Mouse (Mus musculus): ENCODE data around the gene Trp53. TPM values are rescaled to one million over a fixed set of nuclear protein-coding genes. Genes with fewer than 3 reads are reported as not detected.
"Not testable (repeated sequence)": the region's sequence is repeated elsewhere in the genome, so short reads cannot be mapped to it uniquely, and the experiment has no call there.

Gene Trp53
- 103 and 109 TPM in 2 replicates for polyA plus RNA-seq (2015; fragmentation: Nextera tagmentation; extraction: Ambion mirVana)

- WGBS, result 0% methylated on average over 13 of the region's 13 CpGs
- Histone ChIP-seq H3K4me2 (ENCODE audit: low read length) (peak within 1 kb of the TSS; percentile 88), H3K4me1 (replicated peaks; ENCODE audit: control insufficient read depth, insufficient read depth, low read length) (peaks cover 36% of the 10 kb centered on the region), H3K36me3 (ENCODE audit: control insufficient read depth, insufficient read depth) (no peaks in the 10 kb centered on the region), H3K27me3 (replicated peaks; ENCODE audit: control insufficient read depth, insufficient read depth, low read length) (no peaks in the 10 kb centered on the region), H3K9me3 (ENCODE audit: control insufficient read depth, low read length) (no peaks in the 10 kb centered on the region), H3K27ac (ENCODE audit: low read length) (peak within 1 kb of the TSS; percentile 94), H3K4me3 (replicated peaks; ENCODE audit: low read length) (peak within 1 kb of the TSS; percentile 81), H3K9ac (replicated peaks; ENCODE audit: low read depth, low read length) (peak within 1 kb of the TSS; percentile 81)
- peak; percentile 65 for ATAC-seq
These were observed at the start of gene Trp53, which contains the start of gene Wrap53 for GRCm38 (mm10) chr11:69580091-69580514. Gene Trp53 (plus strand): TSS chr11:69580359. Gene Wrap53 (minus strand): TSS chr11:69580255.

- not testable (repeated sequence) for H3K4me2 ChIP-seq (ENCODE audit: low read length); ATAC-seq
These were observed 49.4 kb upstream of the Trp53 start for GRCm38 (mm10) chr11:69530755-69531154.

DNA sequence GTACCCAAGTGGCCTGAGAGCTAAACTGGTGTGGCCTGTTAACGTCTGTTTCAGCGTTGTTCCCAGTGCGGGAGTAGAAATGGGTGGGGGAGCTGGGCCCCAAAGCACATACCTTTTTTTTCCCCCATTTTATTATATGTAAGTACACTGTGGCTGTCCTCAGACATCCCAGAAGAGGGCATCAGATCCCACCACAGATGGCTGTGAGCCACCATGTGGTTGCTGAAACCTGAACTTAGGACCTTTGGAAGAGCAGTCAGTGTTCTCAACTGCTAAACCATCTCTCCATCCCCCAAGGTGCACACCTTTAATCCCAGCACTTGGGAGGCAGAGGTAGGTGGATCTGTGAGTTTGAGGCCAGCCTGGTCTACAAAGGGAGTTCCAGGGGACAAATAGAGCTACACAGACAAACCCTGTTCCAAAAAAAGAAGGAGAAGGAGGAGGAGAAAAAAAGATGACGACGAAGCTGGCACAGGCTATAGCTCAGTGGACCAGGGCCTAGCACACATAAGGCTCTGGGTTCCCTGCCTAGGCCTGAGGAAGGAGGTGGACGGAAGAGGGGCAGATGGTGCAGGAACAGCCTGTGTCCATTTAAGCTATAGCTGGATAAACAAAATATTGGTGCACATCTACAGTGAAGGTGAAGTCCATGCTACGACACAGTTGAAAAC, 47.5 kb upstream of the Trp53 start:
- peaks cover 5% of the 10 kb centered on the region for H3K4me1 ChIP-seq (replicated peaks; ENCODE audit: control insufficient read depth, insufficient read depth, low read length)
- WGBS, result 80% methylated on average over 7 of the region's 7 CpGs

More at GRCm38 (mm10) chr11:69530755-69531154, 49.4 kb upstream of the Trp53 start:
- H3K27ac ChIP-seq (ENCODE audit: low read length); H3K9me3 ChIP-seq (ENCODE audit: control insufficient read depth, low read length); H3K4me3 ChIP-seq (replicated peaks; ENCODE audit: low read length); H3K36me3 ChIP-seq (ENCODE audit: control insufficient read depth, insufficient read depth); H3K27me3 ChIP-seq (replicated peaks; ENCODE audit: control insufficient read depth, insufficient read depth, low read length); H3K9ac ChIP-seq (replicated peaks; ENCODE audit: low read depth, low read length): not testable (repeated sequence)
- WGBS, result 90% methylated on average over 6 of the region's 6 CpGs
- peaks cover 23% of the 10 kb centered on the region for H3K4me1 ChIP-seq (replicated peaks; ENCODE audit: control insufficient read depth, insufficient read depth, low read length)

DNA sequence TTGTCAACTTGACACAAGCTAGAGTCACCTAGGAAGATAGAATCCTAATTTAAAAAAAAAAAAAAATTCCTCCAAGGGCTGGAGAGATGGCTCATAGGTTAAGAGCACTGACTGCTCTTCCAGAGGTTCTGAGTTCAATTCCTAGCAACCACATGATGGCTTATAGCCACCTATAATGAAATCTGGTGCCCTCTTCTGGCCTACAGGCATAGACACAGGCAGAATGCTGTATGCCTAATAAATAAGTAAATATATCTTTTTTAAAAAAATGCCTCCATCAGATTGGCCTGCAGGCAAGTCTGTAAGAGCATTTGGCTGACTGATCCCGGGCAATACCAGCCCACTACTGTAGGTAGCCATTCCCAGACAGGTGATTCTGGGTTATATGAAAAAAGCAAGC, 45.2 kb upstream of the Trp53 start:
- H3K4me3 ChIP-seq (replicated peaks; ENCODE audit: low read length), result no peak overlapping the region
- H3K27ac ChIP-seq (ENCODE audit: low read length), result no peak overlapping the region
- no peaks in the 10 kb centered on the region for H3K4me1 ChIP-seq (replicated peaks; ENCODE audit: control insufficient read depth, insufficient read depth, low read length)
- H3K4me2 ChIP-seq (ENCODE audit: low read length), result no peak overlapping the region
- WGBS, result 82% methylated on average over 1 of the region's 1 CpGs
- no peaks in the 10 kb centered on the region for H3K9me3 ChIP-seq (ENCODE audit: control insufficient read depth, low read length)
- H3K27me3 ChIP-seq (replicated peaks; ENCODE audit: control insufficient read depth, insufficient read depth, low read length), result no peaks in the 10 kb centered on the region
- H3K36me3 ChIP-seq (ENCODE audit: control insufficient read depth, insufficient read depth), result no peaks in the 10 kb centered on the region
- no peak for ATAC-seq
- no peak overlapping the region for H3K9ac ChIP-seq (replicated peaks; ENCODE audit: low read depth, low read length)

More for the DNA sequence above, 47.5 kb upstream of the Trp53 start:
- Histone ChIP-seq H3K27ac (ENCODE audit: low read length) (no peak overlapping the region), H3K36me3 (ENCODE audit: control insufficient read depth, insufficient read depth) (no peaks in the 10 kb centered on the region), H3K9me3 (ENCODE audit: control insufficient read depth, low read length) (no peaks in the 10 kb centered on the region), H3K4me2 (ENCODE audit: low read length) (no peak overlapping the region), H3K4me3 (replicated peaks; ENCODE audit: low read length) (no peak overlapping the region), H3K9ac (replicated peaks; ENCODE audit: low read depth, low read length) (no peak overlapping the region), H3K27me3 (replicated peaks; ENCODE audit: control insufficient read depth, insufficient read depth, low read length) (no peaks in the 10 kb centered on the region)
- no peak for ATAC-seq

DNA sequence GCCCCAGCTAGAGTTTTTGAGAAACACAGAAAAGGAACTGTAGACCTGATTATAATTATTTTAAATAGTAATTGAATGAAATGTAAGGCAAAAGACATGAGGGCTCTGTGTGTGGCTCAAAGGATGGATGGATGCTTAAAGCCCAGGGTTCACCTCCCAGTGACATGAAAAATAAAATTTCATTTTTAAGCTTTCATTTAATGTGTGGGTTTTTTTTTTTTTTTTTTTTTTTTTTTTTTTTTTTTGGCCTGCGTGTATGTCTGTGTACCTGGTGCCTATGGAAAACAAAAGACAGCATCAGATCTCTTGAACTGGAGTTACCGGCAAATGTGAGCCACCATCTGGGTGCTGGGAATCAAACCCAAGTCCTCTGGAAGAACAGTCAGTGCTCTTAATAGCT, 39.5 kb upstream of the Trp53 start:
- ATAC-seq, result no peak
- Histone ChIP-seq H3K27me3 (replicated peaks; ENCODE audit: control insufficient read depth, insufficient read depth, low read length) (no peaks in the 10 kb centered on the region), H3K9ac (replicated peaks; ENCODE audit: low read depth, low read length) (no peak overlapping the region), H3K9me3 (ENCODE audit: control insufficient read depth, low read length) (no peaks in the 10 kb centered on the region), H3K4me2 (ENCODE audit: low read length) (no peak overlapping the region), H3K27ac (ENCODE audit: low read length) (no peak overlapping the region), H3K36me3 (ENCODE audit: control insufficient read depth, insufficient read depth) (no peaks in the 10 kb centered on the region), H3K4me3 (replicated peaks; ENCODE audit: low read length) (no peak overlapping the region), H3K4me1 (replicated peaks; ENCODE audit: control insufficient read depth, insufficient read depth, low read length) (peaks cover 17% of the 10 kb centered on the region)
- 77% methylated on average over 2 of the region's 2 CpGs for WGBS

GRCm38 (mm10) chr11:69541741-69542140, 38.4 kb upstream of the Trp53 start:
- H3K4me2 ChIP-seq (ENCODE audit: low read length); ATAC-seq; H3K36me3 ChIP-seq (ENCODE audit: control insufficient read depth, insufficient read depth); H3K27me3 ChIP-seq (replicated peaks; ENCODE audit: control insufficient read depth, insufficient read depth, low read length); H3K9me3 ChIP-seq (ENCODE audit: control insufficient read depth, low read length); H3K27ac ChIP-seq (ENCODE audit: low read length); H3K9ac ChIP-seq (replicated peaks; ENCODE audit: low read depth, low read length); H3K4me3 ChIP-seq (replicated peaks; ENCODE audit: low read length): not testable (repeated sequence)
- H3K4me1 ChIP-seq (replicated peaks; ENCODE audit: control insufficient read depth, insufficient read depth, low read length), result peaks cover 25% of the 10 kb centered on the region
- 73% methylated on average over 1 of the region's 3 CpGs for WGBS

GRCm38 (mm10) chr11:69543598-69543997, 36.6 kb upstream of the Trp53 start:
- Histone ChIP-seq H3K27ac (ENCODE audit: low read length) (peak overlapping the region; percentile 80), H3K9ac (replicated peaks; ENCODE audit: low read depth, low read length) (0 out of 2 replicates have a peak overlapping the region, but pooled peaks have one; percentile 11), H3K4me3 (replicated peaks; ENCODE audit: low read length) (no peak overlapping the region), H3K9me3 (ENCODE audit: control insufficient read depth, low read length) (no peaks in the 10 kb centered on the region), H3K4me1 (replicated peaks; ENCODE audit: control insufficient read depth, insufficient read depth, low read length) (peaks cover 41% of the 10 kb centered on the region), H3K36me3 (ENCODE audit: control insufficient read depth, insufficient read depth) (no peaks in the 10 kb centered on the region), H3K4me2 (ENCODE audit: low read length) (0 out of 2 replicates have a peak overlapping the region, but pooled peaks have one; percentile 16), H3K27me3 (replicated peaks; ENCODE audit: control insufficient read depth, insufficient read depth, low read length) (no peaks in the 10 kb centered on the region)
- 7% methylated on average over 3 of the region's 3 CpGs for WGBS
- 0 out of 2 replicates have a peak, but pooled peaks have one; percentile 5 for ATAC-seq

GRCm38 (mm10) chr11:69545957-69546356, 34.2 kb upstream of the Trp53 start:
- Histone ChIP-seq H3K4me1 (replicated peaks; ENCODE audit: control insufficient read depth, insufficient read depth, low read length) (peaks cover 52% of the 10 kb centered on the region), H3K9me3 (ENCODE audit: control insufficient read depth, low read length) (no peaks in the 10 kb centered on the region), H3K36me3 (ENCODE audit: control insufficient read depth, insufficient read depth) (no peaks in the 10 kb centered on the region), H3K27ac (ENCODE audit: low read length) (peak overlapping the region; percentile 91), H3K27me3 (replicated peaks; ENCODE audit: control insufficient read depth, insufficient read depth, low read length) (no peaks in the 10 kb centered on the region), H3K4me2 (ENCODE audit: low read length) (peak overlapping the region; percentile 74), H3K9ac (replicated peaks; ENCODE audit: low read depth, low read length) (peak overlapping the region; percentile 62), H3K4me3 (replicated peaks; ENCODE audit: low read length) (peak overlapping the region; percentile 47)
- peak; percentile 14; the same call in 1 of the 2 replicates for ATAC-seq
- WGBS, result 8% methylated on average over 7 of the region's 7 CpGs

- Histone ChIP-seq H3K27me3 (replicated peaks; ENCODE audit: control insufficient read depth, insufficient read depth, low read length) (no peaks in the 10 kb centered on the region), H3K4me1 (replicated peaks; ENCODE audit: control insufficient read depth, insufficient read depth, low read length) (peaks cover 52% of the 10 kb centered on the region), H3K9me3 (ENCODE audit: control insufficient read depth, low read length) (no peaks in the 10 kb centered on the region), H3K27ac (ENCODE audit: low read length) (peak overlapping the region; percentile 91), H3K4me2 (ENCODE audit: low read length) (peak overlapping the region; percentile 74), H3K4me3 (replicated peaks; ENCODE audit: low read length) (peak overlapping the region; percentile 47), H3K9ac (replicated peaks; ENCODE audit: low read depth, low read length) (peak overlapping the region; percentile 62), H3K36me3 (ENCODE audit: control insufficient read depth, insufficient read depth) (no peaks in the 10 kb centered on the region)
- ATAC-seq, result peak; percentile 70
- under 1% methylated on average over 44 of the region's 44 CpGs for WGBS
These were observed 33.6 kb upstream of the Trp53 start for GRCm38 (mm10) chr11:69546423-69547053.
